Mouse (Mus musculus) heart, embryonic 14.5 days (tissue): Measurements from ENCODE around the gene Saa3. TPM values are rescaled to one million over a fixed set of nuclear protein-coding genes. Genes with fewer than 3 reads are reported as not detected.
"Not testable (repeated sequence)": the region's sequence is repeated elsewhere in the genome, so short reads cannot be mapped to it uniquely, and the experiment has no call there.

Experiments
- ATAC-seq: fragments of 200-750 bp; cut with Nextera tagmentation; 2 replicates; pipeline ENCODE4 v1.8.0; 2017; ENCODE audit warnings: low read depth, moderate TSS enrichment; ENCODE audit not compliant: insufficient number of reproducible peaks, insufficient read depth, low FRiP score
- H3K27ac ChIP-seq, 2 experiments: fragments of 200-500 bp in 1 of 2; fragments of 300-500 bp in 1 of 2; sonication (generic) in 1 of 2; replicated peaks in 1 of 2; 2 replicates each; pipeline ENCODE4 v1.5.1; 2012 to 2014; ENCODE audit warnings: low read depth in 2 of 2, low read length in 2 of 2, control low read depth in 1 of 2, mild to moderate bottlenecking in 1 of 2, mixed read lengths in 1 of 2; ENCODE audit not compliant: control insufficient read depth in 1 of 2, insufficient read depth in 1 of 2
- H3K27me3 ChIP-seq: fragments of 300-500 bp; sonication (generic); 2 replicates; pipeline ENCODE4 v1.6.1; 2014; ENCODE audit warnings: mild to moderate bottlenecking, low read length, control low read depth; ENCODE audit not compliant: control insufficient read depth, insufficient read depth
- H3K36me3 ChIP-seq: fragments of 300-500 bp; sonication (generic); 2 replicates; pipeline ENCODE4 v1.6.1; 2014; ENCODE audit warnings: mild to moderate bottlenecking, control low read depth, low read length, mixed read lengths; ENCODE audit not compliant: control insufficient read depth, insufficient read depth
- H3K4me1 ChIP-seq, 2 experiments: fragments of 200-500 bp in 1 of 2; fragments of 300-500 bp in 1 of 2; sonication (generic) in 1 of 2; 2 replicates each; pipeline ENCODE4 v1.6.1; 2012 to 2014; ENCODE audit warnings: low read length in 2 of 2, control low read depth in 1 of 2, mixed read lengths in 1 of 2; ENCODE audit not compliant: control insufficient read depth in 2 of 2, insufficient read depth in 2 of 2
- H3K4me2 ChIP-seq: fragments of 300-500 bp; sonication (generic); 2 replicates; pipeline ENCODE4 v1.6.1; 2014; ENCODE audit warnings: mild to moderate bottlenecking, low read length
- H3K4me3 ChIP-seq, 2 experiments: fragments of 200-500 bp in 1 of 2; fragments of 300-500 bp in 1 of 2; sonication (generic) in 1 of 2; 2 replicates each; pipeline ENCODE4 v1.5.1; 2012 to 2014; ENCODE audit warnings: low read length in 2 of 2, mild to moderate bottlenecking in 2 of 2, control low read depth in 1 of 2, low read depth in 1 of 2, moderate library complexity in 1 of 2; ENCODE audit not compliant: control insufficient read depth in 1 of 2, insufficient read depth in 1 of 2
- H3K9ac ChIP-seq: fragments of 300-500 bp; sonication (generic); 2 replicates; pipeline ENCODE4 v1.6.1; 2014; ENCODE audit warnings: mild to moderate bottlenecking, low read length
- H3K9me3 ChIP-seq: fragments of 300-500 bp; sonication (generic); 2 replicates; pipeline ENCODE4 v1.6.1; 2016; ENCODE audit warnings: low read length, control low read depth; ENCODE audit not compliant: control insufficient read depth
- WGBS: fragments of 180-500 bp; shearing (Covaris S2); extraction: QIAGEN DNeasy Blood & Tissue Kit; methylation state at CpG from one replicate; pipeline ENCODE4 v1.1.7; 2014; 5-methylcytosine and 5-hydroxymethylcytosine counted together
- polyA plus RNA-seq: library from polyadenylated mRNA; unstranded; fragments of >200 nt; fragmentation: Nextera tagmentation; extraction: Ambion mirVana; gene quantifications from 2 replicates; pipeline ENCODE4 v1.2.1, GENCODE M21; 2014

The Saa3 gene
- polyA plus RNA-seq, 1 experiment from 2014 or later: not detected

- ATAC-seq, H3K36me3 ChIP-seq, H3K27me3 ChIP-seq, H3K4me2 ChIP-seq, H3K9ac ChIP-seq, H3K9me3 ChIP-seq, H3K27ac ChIP-seq, H3K4me1 ChIP-seq, H3K4me3 ChIP-seq: not testable (repeated sequence)
- WGBS: 75% methylated on average over 3 of the region's 3 CpGs
These were observed 27.4 kb upstream of the Saa3 start, which contains the start of gene Saa1 for GRCm38 (mm10) chr7:46742880-46743279. TSS of gene Saa1 (minus strand) at chr7:46742980.

DNA sequence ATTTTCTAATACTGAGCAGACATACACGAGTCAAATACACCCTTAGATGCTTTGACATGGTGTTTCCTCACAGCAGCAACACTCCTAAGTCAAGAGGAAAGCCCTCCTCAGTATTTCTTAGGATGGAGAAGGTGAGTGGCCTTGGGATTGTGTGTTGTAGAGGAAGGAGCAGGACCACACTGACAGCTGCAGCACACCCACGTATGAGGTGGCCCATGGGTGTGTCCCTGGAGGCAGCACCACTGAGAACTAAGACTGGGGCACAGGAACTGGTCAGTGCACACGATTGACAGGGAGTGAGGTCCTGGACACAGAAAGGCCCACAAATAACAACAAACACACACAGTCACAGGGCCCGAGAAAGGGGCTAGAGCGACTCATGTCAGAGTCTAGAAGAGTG, 24.5 kb upstream of the Saa3 start:
- H3K9me3 ChIP-seq, H3K27me3 ChIP-seq, H3K4me2 ChIP-seq, H3K4me1 ChIP-seq, H3K4me3 ChIP-seq, H3K36me3 ChIP-seq, ATAC-seq, H3K27ac ChIP-seq, H3K9ac ChIP-seq: not testable (repeated sequence)
- 67% methylated on average over 5 of the region's 5 CpGs for WGBS

GRCm38 (mm10) chr7:46738561-46739460, 23.3 kb upstream of the Saa3 start:
- no peak for ATAC-seq
- Histone ChIP-seq H3K9me3 (no peaks in the 10 kb centered on the region), H3K9ac (no peak overlapping the region), H3K36me3 (no peaks in the 10 kb centered on the region), H3K27me3 (no peaks in the 10 kb centered on the region), H3K27ac (no peak overlapping the region), H3K4me2 (no peak overlapping the region), H3K4me1 (no peaks in the 10 kb centered on the region), H3K4me3 (no peak overlapping the region)
- WGBS: 72% methylated on average over 12 of the region's 12 CpGs

DNA sequence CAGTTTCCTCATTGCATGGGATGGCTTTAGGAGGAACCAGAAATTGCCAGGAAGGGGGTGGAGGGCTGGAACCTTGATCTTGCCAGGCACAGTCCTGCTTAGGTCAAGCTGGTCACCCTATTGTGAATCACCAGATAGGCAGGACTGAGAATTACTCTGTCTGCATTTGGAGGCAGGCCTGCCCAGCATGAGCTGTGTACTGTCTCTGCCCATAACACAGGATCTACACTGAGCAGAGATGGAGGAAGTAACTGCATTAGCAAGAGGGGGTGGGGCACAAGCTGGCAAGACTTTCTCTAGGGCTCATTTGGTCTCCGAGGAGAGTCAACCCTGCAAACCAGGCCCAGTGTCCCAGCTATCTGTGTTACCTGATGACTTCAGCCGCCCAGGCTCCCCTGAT, 19.5 kb upstream of the Saa3 start:
- no peaks in the 10 kb centered on the region for H3K9me3 ChIP-seq
- H3K4me1 ChIP-seq: no peaks in the 10 kb centered on the region
- H3K4me2 ChIP-seq: no peak overlapping the region
- H3K9ac ChIP-seq: no peak overlapping the region
- H3K36me3 ChIP-seq: no peaks in the 10 kb centered on the region
- no peak overlapping the region for H3K4me3 ChIP-seq
- no peaks in the 10 kb centered on the region for H3K27me3 ChIP-seq
- 48% methylated on average over 2 of the region's 2 CpGs for WGBS
- no peak for ATAC-seq
- H3K27ac ChIP-seq: no peak overlapping the region

DNA sequence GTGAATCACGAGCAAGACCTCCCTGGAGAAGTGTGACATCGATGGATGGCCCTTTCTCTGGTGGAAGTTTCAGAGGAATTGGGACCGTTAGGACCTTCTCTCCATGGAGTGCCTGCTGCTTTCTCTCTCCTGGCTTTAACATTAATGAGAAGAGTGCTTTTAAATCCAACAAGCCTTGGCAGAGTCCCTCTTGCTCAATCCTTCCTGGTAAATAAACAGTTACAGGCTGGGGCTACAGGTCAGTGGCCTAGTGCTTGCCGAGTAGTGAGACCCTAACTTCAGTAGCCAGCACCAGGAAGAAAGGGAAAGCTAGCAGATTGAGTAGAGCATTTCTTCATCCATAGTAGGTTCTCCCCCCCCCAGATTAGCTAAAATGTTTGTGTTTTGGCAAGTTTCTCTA, 17.0 kb upstream of the Saa3 start, which contains the start of gene Saa4:
Gene Saa4, minus strand, starts transcription at position 146 of the 400 bp plus-strand sequence.
- Histone ChIP-seq H3K9me3 (no peaks in the 10 kb centered on the region), H3K9ac (no peak within 1 kb of the TSS), H3K27ac (no peak within 1 kb of the TSS), H3K27me3 (no peaks in the 10 kb centered on the region), H3K4me2 (no peak within 1 kb of the TSS), H3K4me3 (no peak within 1 kb of the TSS), H3K4me1 (no peaks in the 10 kb centered on the region), H3K36me3 (no peaks in the 10 kb centered on the region)
- 83% methylated on average over 4 of the region's 4 CpGs for WGBS
- no peak for ATAC-seq

- ATAC-seq: no peak
- no peaks in the 10 kb centered on the region for H3K27me3 ChIP-seq
- no peak overlapping the region for H3K9ac ChIP-seq
- H3K4me3 ChIP-seq: no peak overlapping the region
- H3K4me1 ChIP-seq: no peaks in the 10 kb centered on the region
- no peak overlapping the region for H3K27ac ChIP-seq
- H3K4me2 ChIP-seq: no peak overlapping the region
- 67% methylated on average over 1 of the region's 1 CpGs for WGBS
- H3K36me3 ChIP-seq: no peaks in the 10 kb centered on the region
- no peaks in the 10 kb centered on the region for H3K9me3 ChIP-seq
These were observed 12.1 kb upstream of the Saa3 start for GRCm38 (mm10) chr7:46727584-46727983.

DNA sequence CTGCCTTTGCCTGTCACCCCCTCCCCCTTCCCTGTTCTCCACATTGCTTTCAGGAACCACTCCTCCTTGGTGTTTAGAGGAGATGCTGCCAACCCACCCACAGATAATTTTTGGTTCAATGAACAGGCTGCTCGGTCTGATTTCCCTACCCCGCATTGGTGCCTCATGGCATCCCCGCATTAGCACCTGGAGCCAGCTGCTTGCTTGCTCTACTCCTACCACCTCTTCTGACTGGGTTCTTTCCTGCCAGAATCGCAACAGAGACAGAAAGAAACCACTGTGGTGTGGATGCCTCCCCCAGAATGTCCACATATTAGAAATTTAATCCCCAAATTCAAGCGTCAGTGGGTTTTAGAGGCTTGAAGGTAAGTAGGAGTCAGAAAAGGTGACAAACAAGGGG, 8.9 kb upstream of the Saa3 start:
- Histone ChIP-seq H3K36me3 (no peaks in the 10 kb centered on the region), H3K9ac (no peak overlapping the region), H3K9me3 (no peaks in the 10 kb centered on the region), H3K4me3 (no peak overlapping the region), H3K27me3 (no peaks in the 10 kb centered on the region), H3K27ac (no peak overlapping the region), H3K4me2 (no peak overlapping the region), H3K4me1 (no peaks in the 10 kb centered on the region)
- no peak for ATAC-seq
- WGBS: 79% methylated on average over 5 of the region's 5 CpGs

GRCm38 (mm10) chr7:46723849-46724248, 8.3 kb upstream of the Saa3 start:
- no peak overlapping the region for H3K4me3 ChIP-seq
- WGBS: 73% methylated on average over 3 of the region's 3 CpGs
- no peak overlapping the region for H3K4me2 ChIP-seq
- H3K4me1 ChIP-seq: no peaks in the 10 kb centered on the region
- H3K36me3 ChIP-seq: no peaks in the 10 kb centered on the region
- H3K9me3 ChIP-seq: no peaks in the 10 kb centered on the region
- H3K27ac ChIP-seq: no peak overlapping the region
- no peaks in the 10 kb centered on the region for H3K27me3 ChIP-seq
- no peak for ATAC-seq
- no peak overlapping the region for H3K9ac ChIP-seq
